Mouse (Mus musculus) myocyte (in vitro differentiated cells): Measurements from ENCODE around the gene Slc26a9. TPM values are rescaled to one million over a fixed set of nuclear protein-coding genes. Genes with fewer than 3 reads are reported as not detected.

Experiments used
- H3K27me3 ChIP-seq: one replicate; pipeline ENCODE4 v1.6.1; 2011; ENCODE audit not compliant: control insufficient read depth, insufficient read depth, insufficient read length
- H3K36me3 ChIP-seq: one replicate; pipeline ENCODE4 v1.6.1; 2011; ENCODE audit not compliant: control insufficient read depth, insufficient read depth
- H3K4me2 ChIP-seq: one replicate; pipeline ENCODE4 v1.6.1; 2011; ENCODE audit warnings: low read depth, control low read depth
- H3K4me3 ChIP-seq: one replicate; pipeline ENCODE4 v1.5.1; 2011; ENCODE audit warnings: mild to moderate bottlenecking, control low read depth, moderate library complexity
- H3K79me2 ChIP-seq: one replicate; pipeline ENCODE4 v1.6.1; 2011; ENCODE audit not compliant: control insufficient read depth, insufficient read depth
- H3ac ChIP-seq: one replicate; pipeline ENCODE4 v1.6.1; 2011; ENCODE audit not compliant: control insufficient read depth, insufficient read length
- CEBPB ChIP-seq: IDR thresholded peaks from 2 replicates; pipeline ENCODE4 v1.6.1; 2011; ENCODE audit warnings: mild to moderate bottlenecking, moderate library complexity; ENCODE audit not compliant: poor library complexity, insufficient read depth, severe bottlenecking
- E2F4 ChIP-seq: IDR thresholded peaks from one replicate; pipeline ENCODE4 v1.6.1; 2011; ENCODE audit warnings: mild to moderate bottlenecking, control low read depth, moderate library complexity; ENCODE audit not compliant: insufficient read depth
- MAX ChIP-seq: IDR thresholded peaks from one replicate; pipeline ENCODE4 v1.6.1; 2011; ENCODE audit warnings: low read depth, mild to moderate bottlenecking, control low read depth
- MYOD1 ChIP-seq, 3 experiments: IDR thresholded peaks; one replicate each; pipeline ENCODE4 v1.6.1; 2011; ENCODE audit warnings: control low read depth in 2 of 3, low read depth in 2 of 3, mild to moderate bottlenecking in 2 of 3, moderate library complexity in 1 of 3; ENCODE audit not compliant: insufficient read length in 2 of 3, control insufficient read depth in 1 of 3
- MYOG ChIP-seq, 3 experiments: IDR thresholded peaks; one replicate each; pipeline ENCODE4 v1.6.1; 2011; ENCODE audit warnings: control low read depth in 2 of 3, low read depth in 2 of 3, mild to moderate bottlenecking in 2 of 3; ENCODE audit not compliant: insufficient read length in 2 of 3, control insufficient read depth in 1 of 3, insufficient read depth in 1 of 3
- POLR2A ChIP-seq: IDR thresholded peaks from one replicate; pipeline ENCODE4 v1.6.1; 2011; ENCODE audit warnings: low read depth, mild to moderate bottlenecking, control low read depth, moderate library complexity; ENCODE audit not compliant: insufficient read length
- POLR2AphosphoS2 ChIP-seq: IDR thresholded peaks from one replicate; pipeline ENCODE4 v1.6.1; 2011; ENCODE audit warnings: low read depth, control low read depth; ENCODE audit not compliant: insufficient read length
- REST ChIP-seq: IDR thresholded peaks from one replicate; pipeline ENCODE4 v1.6.1; 2011; ENCODE audit warnings: mild to moderate bottlenecking, control low read depth, moderate library complexity; ENCODE audit not compliant: insufficient read depth, insufficient read length
- SRF ChIP-seq: IDR thresholded peaks from one replicate; pipeline ENCODE4 v1.6.1; 2011; ENCODE audit warnings: low read depth; ENCODE audit not compliant: control insufficient read depth, insufficient read length
- TCF12 ChIP-seq: IDR thresholded peaks from one replicate; pipeline ENCODE4 v1.6.1; 2011; ENCODE audit warnings: mild to moderate bottlenecking, control low read depth; ENCODE audit not compliant: poor library complexity, insufficient read depth, severe bottlenecking
- TCF3 ChIP-seq: IDR thresholded peaks from one replicate; pipeline ENCODE4 v1.6.1; 2011; ENCODE audit warnings: low read depth, control low read depth; ENCODE audit not compliant: insufficient read length
- USF1 ChIP-seq: IDR thresholded peaks from one replicate; pipeline ENCODE4 v1.6.1; 2011; ENCODE audit warnings: low read depth, mild to moderate bottlenecking, control low read depth, moderate library complexity
- polyA plus RNA-seq: library from polyadenylated mRNA; unstranded; fragments of >200 nt; fragmentation: generic; extraction: Trizol; gene quantifications from one replicate; pipeline ENCODE4 v1.2.1, GENCODE M21; 2012; ENCODE audit warnings: missing spikeins

The Slc26a9 gene
- polyA plus RNA-seq, 1 experiment = not detected

DNA sequence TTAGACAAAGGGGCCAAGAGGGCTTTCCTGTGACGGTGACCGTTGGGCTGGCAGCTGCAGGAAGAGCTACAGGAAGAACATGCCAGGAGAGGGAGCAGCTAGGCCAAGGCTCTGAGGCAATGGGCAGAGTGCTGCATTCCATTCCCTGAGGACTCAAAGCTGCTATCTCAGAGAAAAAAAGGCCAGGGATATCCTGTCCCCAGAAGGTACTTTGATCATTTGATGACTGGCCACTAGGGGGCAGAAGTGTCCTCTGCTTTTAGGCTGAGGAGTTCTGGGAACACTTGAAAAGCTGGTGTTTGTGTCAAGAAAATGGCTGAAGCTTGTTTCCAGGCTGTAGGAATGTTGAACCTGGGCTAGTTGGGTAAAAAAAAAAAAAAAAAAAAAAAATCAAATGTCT, 31.4 kb upstream of the Slc26a9 start:
- H3K4me2 ChIP-seq = no peak overlapping the region
- TF ChIP-seq REST = no peak
- no peak for TF ChIP-seq TCF3
- no peak for TF ChIP-seq SRF
- TF ChIP-seq POLR2A = no peak
- no peak for TF ChIP-seq USF1
- no peak for TF ChIP-seq MYOG (IDR thresholded peaks at IDR 0.05; ENCODE audit: control insufficient read depth in 1 of 3, insufficient read depth in 1 of 3, insufficient read length in 2 of 3, low read depth in 2 of 3)
- TF ChIP-seq MYOD1 (IDR thresholded peaks at IDR 0.05; ENCODE audit: control insufficient read depth in 1 of 3, insufficient read length in 2 of 3, low read depth in 2 of 3) = no peak
- no peak for TF ChIP-seq MAX
- no peak for TF ChIP-seq CEBPB
- TF ChIP-seq TCF12 = no peak
- no peak for TF ChIP-seq E2F4
- no peak for TF ChIP-seq POLR2AphosphoS2
- H3K4me3 ChIP-seq = no peak overlapping the region
- no peak overlapping the region for H3ac ChIP-seq
- no peaks in the 10 kb centered on the region for H3K36me3 ChIP-seq
- H3K79me2 ChIP-seq = no peaks in the 10 kb centered on the region
- H3K27me3 ChIP-seq = no peaks in the 10 kb centered on the region

DNA sequence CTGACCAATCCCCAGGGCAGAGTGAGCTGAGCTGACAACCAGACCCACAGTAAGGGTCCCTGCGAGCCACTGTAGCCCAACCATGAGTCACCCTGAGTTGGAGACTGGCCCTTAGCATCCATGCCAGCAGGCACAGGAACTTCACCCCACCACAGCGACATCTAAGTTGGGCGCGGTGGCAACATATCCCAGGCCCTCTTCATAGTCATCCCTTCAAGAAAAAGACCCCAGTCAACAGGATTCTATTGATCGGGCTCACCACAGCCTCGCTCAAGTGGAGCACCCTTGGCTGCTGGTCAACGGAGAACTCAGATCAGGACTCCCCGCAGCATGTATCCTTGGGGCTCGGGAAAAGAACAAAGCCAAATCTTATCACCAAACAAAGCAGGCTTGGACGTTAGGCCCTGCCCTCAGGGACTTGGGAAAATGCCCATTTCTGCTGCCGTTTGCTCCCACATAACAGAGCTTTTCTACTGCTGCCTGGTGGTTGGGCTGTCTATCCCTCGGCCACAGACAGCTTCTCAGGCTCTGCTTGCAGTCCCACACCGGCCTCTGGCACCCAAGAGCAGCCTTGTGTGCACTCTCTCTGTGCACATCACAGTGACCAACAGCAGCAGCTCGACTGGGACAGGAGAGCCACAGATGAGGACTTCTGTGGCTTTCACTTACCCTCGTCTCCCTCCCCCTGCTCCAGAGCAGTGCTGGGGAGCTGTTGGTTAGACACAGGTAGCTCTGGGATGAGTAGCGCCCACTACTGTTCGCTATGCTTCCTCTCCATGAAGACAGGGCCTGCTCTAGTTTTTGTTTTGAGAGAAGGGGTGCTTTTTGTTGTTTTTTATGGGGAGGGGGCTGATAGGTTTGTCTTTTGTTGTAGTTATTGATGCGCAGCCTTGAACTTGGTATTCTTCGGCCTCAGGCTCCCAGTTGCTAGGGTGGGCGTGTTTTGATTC, 29.2 kb upstream of the Slc26a9 start:
- Histone ChIP-seq H3K4me2 (peak overlapping the region; percentile 41), H3ac (no peak overlapping the region), H3K27me3 (no peaks in the 10 kb centered on the region), H3K79me2 (no peaks in the 10 kb centered on the region), H3K4me3 (no peak overlapping the region), H3K36me3 (no peaks in the 10 kb centered on the region)
- TF ChIP-seq USF1 = no peak
- TF ChIP-seq POLR2A = no peak
- no peak for TF ChIP-seq SRF
- no peak for TF ChIP-seq MYOD1 (IDR thresholded peaks at IDR 0.05; ENCODE audit: control insufficient read depth in 1 of 3, insufficient read length in 2 of 3, low read depth in 2 of 3)
- TF ChIP-seq TCF3 = no peak
- TF ChIP-seq MAX = no peak
- no peak for TF ChIP-seq CEBPB
- no peak for TF ChIP-seq TCF12
- TF ChIP-seq E2F4 = no peak
- TF ChIP-seq REST = no peak
- no peak for TF ChIP-seq POLR2AphosphoS2
- TF ChIP-seq MYOG (IDR thresholded peaks at IDR 0.05; ENCODE audit: control insufficient read depth in 1 of 3, insufficient read depth in 1 of 3, insufficient read length in 2 of 3, low read depth in 2 of 3) = no peak

DNA sequence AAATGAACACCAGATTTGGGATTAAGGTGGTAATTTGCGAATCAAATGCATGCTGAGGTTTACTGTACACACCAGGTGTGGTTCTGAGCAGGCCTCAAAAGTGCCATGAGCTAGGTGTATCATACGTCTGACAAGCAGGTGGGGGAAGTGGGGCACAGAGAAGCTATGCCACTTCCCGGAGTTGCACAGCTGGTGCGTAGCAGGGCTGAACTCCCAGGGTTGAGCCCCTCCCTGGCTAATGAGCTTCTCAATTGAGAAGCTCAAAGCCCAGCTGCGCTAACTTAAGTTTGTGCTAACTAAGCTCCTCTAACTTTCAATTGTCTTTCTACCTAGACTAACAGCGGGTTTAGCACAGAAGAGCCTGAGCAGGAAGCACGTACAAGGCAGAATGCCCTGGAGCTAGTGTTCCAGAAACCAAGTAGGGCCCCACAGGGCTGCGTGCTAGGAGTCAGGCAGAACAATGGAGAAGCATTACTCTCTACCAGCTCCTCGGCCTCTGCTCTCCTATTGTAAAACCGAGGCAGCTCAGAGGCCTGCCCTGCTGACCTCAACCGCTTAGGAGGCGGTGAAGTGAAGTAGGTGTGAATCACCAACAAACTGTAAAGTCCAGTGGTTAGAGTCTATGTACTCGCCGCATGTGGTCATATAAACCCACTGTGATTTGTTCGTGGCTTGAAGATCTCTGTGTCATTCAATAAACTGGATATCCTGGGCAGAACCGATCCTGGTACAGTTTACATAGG, 24.7 kb upstream of the Slc26a9 start:
- Histone ChIP-seq H3K79me2 (no peaks in the 10 kb centered on the region), H3K36me3 (no peaks in the 10 kb centered on the region), H3K27me3 (no peaks in the 10 kb centered on the region), H3K4me3 (no peak overlapping the region), H3K4me2 (no peak overlapping the region), H3ac (no peak overlapping the region)
- TF ChIP-seq MAX = no peak
- no peak for TF ChIP-seq POLR2AphosphoS2
- no peak for TF ChIP-seq MYOG (IDR thresholded peaks at IDR 0.05; ENCODE audit: control insufficient read depth in 1 of 3, insufficient read depth in 1 of 3, insufficient read length in 2 of 3, low read depth in 2 of 3)
- TF ChIP-seq REST = no peak
- no peak for TF ChIP-seq MYOD1 (IDR thresholded peaks at IDR 0.05; ENCODE audit: control insufficient read depth in 1 of 3, insufficient read length in 2 of 3, low read depth in 2 of 3)
- TF ChIP-seq TCF12 = no peak
- no peak for TF ChIP-seq TCF3
- no peak for TF ChIP-seq E2F4
- TF ChIP-seq USF1 = no peak
- TF ChIP-seq POLR2A = no peak
- TF ChIP-seq CEBPB = no peak
- TF ChIP-seq SRF = no peak

DNA sequence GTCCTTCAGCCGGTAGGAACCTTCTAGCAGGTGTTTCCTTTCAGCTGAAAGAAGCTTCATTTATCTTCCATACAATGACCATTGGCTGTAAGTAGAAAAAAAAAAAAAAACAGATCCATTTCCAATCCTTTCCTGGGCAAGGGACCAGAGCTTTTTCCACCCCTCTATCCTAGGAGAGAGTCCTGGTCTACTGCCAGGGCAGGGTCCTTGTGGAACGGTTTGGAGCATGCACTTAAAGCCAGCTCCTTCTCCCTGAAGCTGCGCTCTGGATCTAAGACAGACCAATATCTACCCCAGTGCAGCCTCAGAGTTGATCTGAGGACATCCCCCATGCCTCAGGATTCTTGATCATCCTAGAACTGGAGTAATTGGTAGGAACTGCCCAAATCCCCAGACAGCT, 21.8 kb upstream of the Slc26a9 start:
- Histone ChIP-seq H3K79me2 (no peaks in the 10 kb centered on the region), H3K36me3 (no peaks in the 10 kb centered on the region), H3K4me3 (no peak overlapping the region), H3K27me3 (no peaks in the 10 kb centered on the region), H3K4me2 (no peak overlapping the region), H3ac (no peak overlapping the region)
- TF ChIP-seq TCF12 (no peak), USF1 (no peak), MYOD1 (IDR thresholded peaks at IDR 0.05; ENCODE audit: control insufficient read depth in 1 of 3, insufficient read length in 2 of 3, low read depth in 2 of 3) (no peak), E2F4 (no peak), POLR2AphosphoS2 (no peak), TCF3 (no peak), MYOG (IDR thresholded peaks at IDR 0.05; ENCODE audit: control insufficient read depth in 1 of 3, insufficient read depth in 1 of 3, insufficient read length in 2 of 3, low read depth in 2 of 3) (no peak), SRF (no peak), POLR2A (no peak), CEBPB (no peak), REST (no peak), MAX (no peak)
